Mouse (Mus musculus): Measurements from ENCODE around the gene Psmd4.
"Not testable (repeated sequence)": the region's sequence is repeated elsewhere in the genome, so short reads cannot be mapped to it uniquely, and the experiment has no call there.

The Psmd4 gene

DNA sequence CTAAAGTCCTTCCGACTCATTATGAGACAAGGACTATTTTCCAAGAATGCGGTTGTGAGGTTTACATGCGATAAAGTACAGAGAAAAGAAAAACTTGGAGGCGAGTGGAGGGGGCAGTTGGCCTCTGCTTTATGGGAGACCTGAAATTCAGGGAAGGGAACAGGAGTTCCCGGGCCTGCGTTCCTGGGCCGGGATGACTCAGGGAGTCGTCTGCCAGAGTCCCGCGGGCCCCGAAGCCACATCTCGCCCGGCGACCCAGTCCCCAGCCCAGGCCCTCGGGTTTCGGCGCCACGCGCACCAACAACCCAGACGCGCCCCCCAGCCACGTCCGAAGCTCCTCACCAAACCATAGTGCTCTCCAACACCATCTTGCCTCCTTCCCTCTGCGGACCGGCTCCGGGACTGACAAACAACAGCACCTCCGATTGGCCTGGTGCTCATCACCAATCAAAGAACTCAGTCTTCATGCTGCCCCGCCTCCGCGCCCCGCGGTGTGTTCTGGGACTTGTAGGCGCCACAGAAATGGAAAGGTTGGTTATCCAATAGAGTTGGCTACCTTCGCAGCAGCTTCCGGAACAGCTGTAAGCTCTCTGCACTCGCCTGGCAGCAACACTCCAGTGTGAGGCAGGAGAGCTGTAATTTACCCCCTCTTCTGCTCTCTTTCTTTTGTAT lies at the start of gene Psmd4:
Psmd4 (minus strand) TSS at position 449 of the 672 bp plus-strand sequence.
- DNase-seq (ENCODE audit: low spot score) = peak; percentile 99

DNA sequence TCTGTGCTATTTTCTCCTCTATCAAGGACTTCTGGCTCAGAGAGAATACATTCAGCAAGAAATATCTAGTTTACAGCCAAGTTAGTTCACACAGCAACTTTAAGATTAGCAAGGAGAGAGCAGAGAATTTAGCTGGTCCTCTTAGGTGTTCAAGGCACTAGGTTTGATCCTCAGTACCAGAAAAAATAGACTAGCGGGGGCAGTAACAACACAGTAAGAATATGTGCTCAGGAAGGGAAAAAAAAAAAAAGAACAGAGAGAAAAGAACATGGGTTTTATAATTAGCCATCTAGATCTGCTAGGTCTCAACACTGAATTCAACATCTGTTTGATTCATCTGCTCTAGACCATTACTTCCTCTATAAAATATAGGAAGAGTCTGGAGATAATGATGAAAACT lies 45.7 kb upstream of the Psmd4 start:
- no peak for DNase-seq (ENCODE audit: low spot score)

DNA sequence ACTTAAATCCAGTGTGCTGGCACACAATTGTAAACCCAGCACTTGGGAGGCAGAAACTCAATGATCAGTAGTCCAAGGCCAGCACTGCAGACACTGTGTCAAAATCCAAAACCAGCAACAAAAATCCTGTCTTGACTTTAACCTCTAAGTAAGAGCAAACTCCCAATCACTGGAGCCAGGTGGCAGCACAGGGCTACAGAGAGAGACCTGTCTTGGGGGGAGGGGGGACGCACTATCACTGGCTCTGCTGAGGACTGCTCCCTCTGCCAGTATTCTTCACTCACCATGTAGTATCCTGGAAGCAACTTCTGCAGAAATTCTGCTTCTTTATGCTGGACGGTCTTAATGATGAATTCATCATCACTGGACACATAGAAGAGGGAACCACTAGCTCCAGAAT lies 29.2 kb upstream of the Psmd4 start:
- DNase-seq (ENCODE audit: low spot score) = no peak

DNA sequence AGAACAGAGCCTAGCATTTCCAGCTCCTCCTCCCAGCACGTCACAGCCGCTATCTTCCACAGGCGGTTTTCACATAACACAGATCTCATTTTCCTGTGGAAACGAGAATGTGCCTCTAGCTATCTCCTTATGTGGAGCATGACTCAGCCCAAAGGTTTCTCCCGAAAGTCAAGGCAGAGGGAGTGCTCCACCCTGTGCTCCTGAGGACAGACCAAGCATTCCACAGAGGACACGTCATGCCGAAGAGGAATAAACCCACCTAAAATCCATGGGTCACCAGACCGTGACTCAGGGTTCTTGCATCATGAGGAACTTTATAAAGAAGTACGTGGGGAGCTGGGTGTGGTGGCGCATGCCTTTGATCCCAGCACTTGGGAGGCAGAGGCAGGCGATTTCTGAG lies 24.2 kb upstream of the Psmd4 start:
- DNase-seq (ENCODE audit: low spot score) = no peak

DNA sequence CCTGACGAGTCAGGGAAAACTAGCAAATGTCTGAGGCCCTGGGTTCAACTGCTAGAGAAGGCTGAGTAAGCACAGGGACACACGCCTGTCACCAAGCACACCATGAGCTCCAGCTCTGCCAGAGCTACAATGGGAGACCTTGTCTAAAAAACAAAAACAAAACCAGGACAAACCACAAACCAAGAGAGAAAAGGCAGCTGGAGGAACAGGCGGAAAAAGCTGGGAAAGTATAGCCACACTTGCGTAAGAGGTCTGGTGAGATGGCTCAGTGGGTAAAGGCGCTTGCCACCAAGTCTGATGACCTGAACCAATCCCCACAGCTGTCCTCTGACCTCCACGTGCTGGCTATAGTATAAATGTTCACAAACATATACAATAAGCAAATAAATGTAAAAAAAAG lies 23.7 kb upstream of the Psmd4 start:
- no peak for DNase-seq (ENCODE audit: low spot score)

DNA sequence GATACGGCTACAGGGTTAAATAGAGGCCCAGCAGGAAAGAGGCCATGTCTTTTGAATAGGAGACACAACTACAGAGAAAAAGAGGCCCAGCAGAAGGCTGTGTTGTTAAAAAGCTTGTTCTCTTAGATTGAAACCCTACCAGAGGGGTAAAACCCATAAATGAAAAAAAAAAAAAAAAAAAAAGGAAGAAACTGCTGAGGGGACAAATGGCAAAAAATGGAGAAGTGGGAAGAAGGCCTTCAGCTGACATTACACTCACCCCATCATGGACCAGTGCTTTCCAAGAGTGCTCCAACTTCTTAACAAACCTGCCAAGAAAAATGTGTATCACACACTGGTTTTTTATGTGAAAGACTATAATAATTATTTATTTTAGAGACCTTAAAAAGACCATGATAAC lies 23.1 kb upstream of the Psmd4 start:
- no peak for DNase-seq (ENCODE audit: low spot score)

DNA sequence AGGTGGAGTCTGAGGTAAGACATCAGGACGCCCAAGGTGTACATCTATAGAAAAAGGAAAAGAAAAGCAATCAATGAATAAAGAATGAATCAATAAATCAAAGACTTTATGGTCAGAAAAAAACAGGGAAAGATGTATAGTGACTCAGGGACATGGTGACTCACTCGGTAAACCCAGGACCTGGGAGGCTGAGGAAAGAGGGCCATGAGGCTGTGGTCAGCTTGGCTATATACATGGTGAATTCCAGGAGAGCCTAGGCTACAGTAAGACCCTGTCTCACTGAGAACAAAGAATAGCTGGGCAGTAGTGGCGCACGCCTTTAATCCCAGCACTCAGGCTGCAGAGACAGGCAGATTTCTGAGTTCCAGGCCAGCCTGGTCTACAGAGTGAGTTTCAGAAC lies 21.3 kb upstream of the Psmd4 start:
- DNase-seq (ENCODE audit: low spot score) = no peak

DNA sequence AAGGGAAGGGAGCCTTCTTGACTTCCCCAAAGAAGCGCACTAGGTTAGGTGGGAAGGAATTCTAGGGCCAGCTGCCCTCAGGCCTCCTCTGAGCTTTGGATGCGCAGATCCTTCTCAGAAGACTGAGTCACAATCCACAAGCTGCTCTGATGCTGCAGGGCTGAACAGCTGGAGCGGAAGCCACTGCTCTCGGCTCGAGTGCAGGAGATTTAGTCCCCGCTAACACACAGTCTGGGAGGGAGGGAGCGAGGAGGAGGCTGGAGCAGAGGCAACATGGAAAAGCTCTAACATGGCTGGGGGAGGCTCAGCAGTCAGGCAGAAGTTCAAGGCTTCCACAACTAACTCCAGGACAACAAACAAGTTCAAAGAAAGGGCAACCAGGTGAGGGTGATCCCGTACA lies 15.7 kb upstream of the Psmd4 start:
- no peak for DNase-seq (ENCODE audit: low spot score)

DNA sequence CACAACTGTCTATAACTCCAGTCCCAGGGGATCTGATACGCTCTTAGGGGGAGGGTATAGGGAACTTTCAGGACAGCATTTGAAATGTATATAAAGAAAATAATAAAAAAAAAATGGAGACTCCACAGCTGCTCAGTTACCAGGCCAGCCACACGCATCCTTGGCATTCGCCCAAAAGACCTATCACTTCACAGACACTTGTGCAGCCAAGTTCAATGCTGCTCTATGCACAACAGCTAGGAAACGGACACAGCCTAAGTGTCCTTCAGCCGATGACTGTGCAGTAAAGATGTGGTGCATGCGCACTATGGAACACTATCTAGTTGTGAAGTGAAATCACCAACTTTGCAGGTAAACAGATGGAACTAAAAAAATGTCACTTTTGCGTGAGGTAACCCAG lies 13.9 kb upstream of the Psmd4 start:
- no peak for DNase-seq (ENCODE audit: low spot score)

DNA sequence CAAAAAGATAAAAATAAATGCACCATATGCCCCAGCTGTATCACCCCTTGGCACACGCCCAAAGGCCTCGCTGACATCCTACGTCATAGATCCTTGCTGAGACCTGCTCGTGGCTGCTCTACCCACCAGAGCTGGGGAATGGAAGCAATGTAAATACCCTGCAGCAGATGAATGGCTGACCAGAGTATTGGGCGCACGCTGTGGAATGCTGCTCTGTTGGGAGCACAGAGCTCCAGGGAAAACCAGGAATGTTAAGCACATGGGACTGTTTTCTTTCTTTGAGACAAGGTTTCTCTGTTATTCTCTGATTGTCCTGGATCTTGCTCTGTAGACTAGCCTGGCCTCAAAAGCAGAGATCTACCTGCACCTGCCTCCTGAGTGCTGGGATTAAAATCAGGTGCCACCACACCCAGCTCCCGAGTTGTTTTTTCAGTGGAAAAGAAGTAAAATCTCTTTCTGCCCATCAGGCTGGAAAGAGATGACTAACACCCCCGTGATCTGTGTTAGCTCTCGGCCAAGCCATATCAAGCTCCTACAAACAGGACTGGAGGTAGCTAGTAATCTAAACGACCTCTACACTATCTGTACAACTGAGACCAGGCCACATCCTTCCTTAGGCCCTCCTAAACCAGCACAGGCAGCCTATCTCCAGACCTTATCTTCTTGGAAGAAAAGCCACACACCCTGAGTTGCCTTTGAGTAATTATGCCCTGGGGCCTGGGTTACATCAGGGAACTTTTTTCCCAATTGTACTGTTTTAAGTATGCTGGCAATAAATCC lies 12.3 kb upstream of the Psmd4 start:
- peak; percentile 46 for DNase-seq (ENCODE audit: low spot score)

DNA sequence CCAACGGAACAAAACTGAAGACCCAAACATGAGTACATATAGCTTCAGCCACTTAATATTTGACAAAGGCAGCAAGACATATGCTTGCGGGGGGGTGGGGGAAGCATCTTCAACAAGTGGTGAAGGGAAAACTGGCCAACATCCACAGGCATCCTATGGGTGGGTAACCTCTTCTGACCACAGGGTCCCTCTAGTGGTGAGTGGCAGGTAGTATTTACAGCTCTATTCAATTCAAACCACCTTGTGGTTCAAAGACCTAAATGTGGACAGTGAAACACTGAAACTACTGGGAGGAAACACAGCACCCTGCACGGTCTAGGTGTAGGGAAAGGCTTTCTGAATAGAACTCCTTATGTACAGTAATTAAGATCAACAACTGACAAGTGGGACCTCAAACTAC lies 11.3 kb upstream of the Psmd4 start:
- peak; percentile 84 for DNase-seq (ENCODE audit: low spot score)

DNA sequence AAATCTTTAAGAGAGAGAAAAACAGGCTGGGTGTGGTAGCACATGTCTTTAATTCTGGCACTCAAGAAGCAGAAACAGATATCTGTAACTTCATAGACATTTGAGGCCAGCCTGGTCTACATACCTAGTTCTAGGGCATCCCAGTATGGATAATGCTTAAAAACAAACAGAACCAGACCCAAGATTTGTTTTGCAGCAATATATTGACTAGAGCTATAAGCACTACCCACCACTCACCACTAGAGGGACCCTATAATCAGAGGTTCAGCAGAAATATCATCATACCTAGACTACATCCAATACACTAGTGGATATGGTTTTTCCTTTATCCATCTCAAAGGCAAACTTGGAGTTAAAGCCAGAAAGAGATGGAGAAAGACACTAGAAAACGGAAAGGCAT lies 10.5 kb upstream of the Psmd4 start:
- DNase-seq (ENCODE audit: low spot score) = peak; percentile 68

DNA sequence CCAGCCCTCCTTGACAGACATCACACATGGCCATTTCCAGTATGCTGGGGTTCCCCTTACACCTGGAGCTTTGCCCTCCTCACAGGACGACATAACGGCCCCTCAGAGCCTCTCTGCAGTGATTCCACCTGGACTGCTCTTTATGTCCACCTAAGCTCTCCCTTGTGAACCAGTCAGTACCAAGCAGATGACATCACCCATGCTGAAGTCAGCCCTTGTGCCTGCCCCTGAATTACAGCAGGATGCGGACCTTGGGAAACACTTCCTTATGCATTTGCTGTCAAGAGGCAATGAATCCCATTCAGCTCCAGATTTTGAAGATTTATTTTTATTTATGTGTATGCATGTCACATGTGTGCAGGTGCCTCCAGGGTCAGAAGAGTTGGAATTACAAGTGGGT lies 5.5 kb upstream of the Psmd4 start:
- no peak for DNase-seq (ENCODE audit: low spot score)

DNA sequence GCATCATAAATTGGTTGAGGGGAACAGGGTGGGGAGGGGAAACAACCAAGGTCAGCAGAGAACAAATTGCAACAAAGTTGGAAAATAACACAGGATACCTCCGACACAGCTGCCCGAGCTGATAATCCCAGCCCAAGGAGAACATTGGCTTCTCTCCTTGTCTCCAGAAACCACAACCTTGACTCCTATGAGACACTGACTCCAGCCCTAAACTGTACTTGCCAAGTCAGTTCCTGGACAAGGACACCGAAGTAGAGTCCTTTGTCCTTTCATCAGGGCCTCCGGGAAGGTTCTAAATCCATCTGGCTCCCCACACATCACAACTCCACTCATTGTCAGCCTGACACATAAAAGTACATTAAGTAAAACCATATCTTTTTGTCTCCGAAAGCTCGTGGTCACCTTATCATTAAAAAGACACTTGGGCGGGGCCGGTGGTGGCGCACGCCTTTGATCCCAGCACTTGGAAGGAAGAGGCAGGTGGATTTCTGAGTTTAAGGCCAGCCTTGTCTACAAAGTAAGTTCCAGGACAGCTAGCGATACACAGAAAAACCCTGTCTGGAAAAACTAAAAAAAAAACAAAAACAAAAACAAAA lies 4.1 kb upstream of the Psmd4 start:
- no peak for DNase-seq (ENCODE audit: low spot score)

DNA sequence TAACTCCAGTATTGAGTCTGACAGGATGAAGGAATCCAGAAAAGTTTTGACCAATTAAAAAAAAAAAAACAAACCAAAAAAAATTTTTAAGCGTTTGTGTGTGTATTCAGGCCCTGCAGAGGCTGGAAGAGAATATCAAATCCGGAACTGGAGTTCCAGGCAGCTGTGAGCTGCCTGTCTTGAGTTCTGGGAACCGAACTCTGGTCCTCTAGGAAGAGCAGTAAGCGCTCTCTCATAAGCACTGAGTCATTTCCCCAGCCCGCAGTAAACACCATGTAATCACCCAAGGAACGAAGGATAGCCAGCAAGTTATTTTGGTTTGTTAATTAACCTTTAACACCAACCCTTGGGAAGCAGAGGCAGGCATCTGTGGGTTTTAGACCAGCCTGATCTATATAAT lies 837 bp upstream of the Psmd4 start:
- DNase-seq (ENCODE audit: low spot score) = no peak

DNA sequence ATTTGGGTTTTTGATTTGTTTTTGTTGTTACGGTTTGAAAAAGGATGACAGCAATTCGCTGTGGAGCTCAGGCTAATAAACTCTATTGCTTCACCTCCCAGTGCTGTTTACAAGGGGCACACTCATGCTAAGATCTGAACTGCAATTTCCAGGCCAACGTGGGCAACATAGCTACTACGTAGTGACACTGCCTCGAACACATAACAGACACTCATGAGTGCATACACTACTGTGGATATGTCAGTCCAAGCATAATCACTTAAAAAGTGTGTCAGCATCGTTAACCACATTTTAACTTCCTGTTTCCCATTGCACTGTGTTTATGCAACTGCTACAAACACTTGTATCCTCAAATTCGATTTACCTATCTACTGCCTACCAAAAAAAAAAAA lies 420 bp upstream of the Psmd4 start:
- no peak for DNase-seq (ENCODE audit: low spot score)

DNA sequence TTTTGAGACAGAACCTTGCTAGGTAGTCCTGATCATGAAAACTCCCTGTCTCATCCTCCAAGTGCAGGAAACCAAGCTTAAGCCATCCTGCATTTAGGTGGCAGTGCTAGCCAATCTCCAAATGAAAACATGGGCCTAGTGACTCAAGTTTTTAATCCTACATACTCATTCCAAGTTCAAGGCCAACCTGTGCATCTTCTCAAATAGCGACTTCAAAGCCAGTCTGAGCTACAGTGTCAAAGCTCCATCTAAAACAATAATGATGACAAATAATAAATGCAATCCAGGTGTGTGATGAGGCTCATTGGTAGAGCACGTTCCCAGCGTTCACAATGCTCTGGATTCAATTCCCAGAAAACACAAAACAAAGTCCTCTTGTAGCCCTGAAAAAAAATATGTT lies 789 bp downstream of the Psmd4 start:
- no peak for DNase-seq (ENCODE audit: low spot score)

DNA sequence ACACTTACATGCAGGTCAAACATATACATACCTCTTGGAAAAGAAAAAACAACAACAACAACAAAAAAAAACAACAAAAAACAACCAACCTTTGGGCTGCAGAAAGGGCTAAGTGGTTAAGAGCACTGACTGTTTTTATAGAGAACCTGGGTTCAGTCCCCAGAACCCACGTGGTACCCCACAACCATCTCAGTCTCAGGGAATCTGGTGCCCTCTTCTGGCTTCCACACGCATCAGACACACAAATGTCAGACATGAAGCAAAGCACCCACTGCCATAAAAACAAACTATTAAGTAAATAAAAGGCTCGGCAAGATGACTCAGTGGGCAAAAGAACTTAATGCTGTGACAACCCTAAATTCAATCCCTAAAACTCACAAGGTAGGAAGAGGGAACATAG lies 12.5 kb downstream of the Psmd4 start:
- DNase-seq (ENCODE audit: low spot score) = no peak

DNA sequence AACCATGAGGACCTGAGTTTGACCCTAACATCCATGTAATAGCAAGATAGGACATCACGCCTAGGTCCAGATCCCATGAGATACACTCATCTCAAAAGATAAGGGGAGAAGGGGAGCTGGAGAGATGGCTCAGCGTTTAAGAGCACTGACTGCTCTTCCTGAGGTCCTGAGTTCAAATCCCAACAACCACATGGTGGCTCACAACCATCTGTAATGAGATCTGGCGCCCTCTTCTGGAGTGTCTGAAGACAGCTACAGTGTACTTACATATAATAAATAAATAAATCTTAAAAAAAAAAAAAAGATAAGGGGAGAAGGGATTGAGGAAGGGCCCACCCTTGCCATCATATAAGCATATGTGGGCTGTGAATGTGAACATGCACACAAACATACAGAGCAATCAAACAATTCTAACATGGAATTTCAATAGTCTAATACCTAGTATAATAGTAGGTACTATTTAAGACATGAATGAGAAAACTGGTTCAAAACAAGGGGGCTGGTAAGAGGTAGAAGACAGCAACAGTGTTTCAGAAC lies 13.1 kb downstream of the Psmd4 start:
- not testable (repeated sequence) for DNase-seq (ENCODE audit: low spot score)

DNA sequence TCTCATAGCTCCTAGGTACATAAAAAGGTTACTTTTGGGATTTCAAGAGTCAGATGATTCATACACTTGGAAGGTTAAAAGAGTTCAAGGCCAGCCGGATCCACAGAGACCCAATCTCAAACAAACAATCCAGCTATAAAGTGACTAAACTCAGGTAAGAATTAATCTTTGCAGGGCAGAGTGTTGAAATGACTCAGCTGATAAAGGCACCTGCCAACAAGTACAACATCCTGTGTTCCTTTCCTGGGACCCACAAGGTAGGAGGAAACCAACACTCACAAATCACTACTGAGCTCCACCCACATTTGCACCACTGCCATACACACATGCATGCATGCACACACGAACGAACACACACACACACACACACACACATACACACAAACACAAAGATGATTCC lies 13.8 kb downstream of the Psmd4 start:
- no peak for DNase-seq (ENCODE audit: low spot score)

DNA sequence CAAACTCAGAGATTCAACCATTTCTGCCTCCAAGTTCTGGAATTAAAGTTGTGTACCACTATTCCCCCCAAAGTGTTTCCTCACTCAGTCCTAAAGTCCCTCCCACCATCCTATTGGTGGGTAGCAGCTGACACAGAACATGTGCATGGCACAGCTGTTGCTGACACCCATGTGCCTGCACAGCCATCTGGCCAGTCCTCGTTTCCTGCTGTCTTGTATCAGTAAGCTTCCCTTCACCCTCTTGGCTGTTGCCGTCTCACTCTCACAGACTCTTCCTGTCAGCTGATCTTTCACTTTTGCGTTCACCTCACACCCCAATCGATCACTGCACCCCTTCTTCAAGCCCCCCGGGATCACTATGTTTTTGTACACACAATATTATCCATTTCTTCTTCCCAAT lies 14.7 kb downstream of the Psmd4 start:
- peak; percentile 34 for DNase-seq (ENCODE audit: low spot score)

DNA sequence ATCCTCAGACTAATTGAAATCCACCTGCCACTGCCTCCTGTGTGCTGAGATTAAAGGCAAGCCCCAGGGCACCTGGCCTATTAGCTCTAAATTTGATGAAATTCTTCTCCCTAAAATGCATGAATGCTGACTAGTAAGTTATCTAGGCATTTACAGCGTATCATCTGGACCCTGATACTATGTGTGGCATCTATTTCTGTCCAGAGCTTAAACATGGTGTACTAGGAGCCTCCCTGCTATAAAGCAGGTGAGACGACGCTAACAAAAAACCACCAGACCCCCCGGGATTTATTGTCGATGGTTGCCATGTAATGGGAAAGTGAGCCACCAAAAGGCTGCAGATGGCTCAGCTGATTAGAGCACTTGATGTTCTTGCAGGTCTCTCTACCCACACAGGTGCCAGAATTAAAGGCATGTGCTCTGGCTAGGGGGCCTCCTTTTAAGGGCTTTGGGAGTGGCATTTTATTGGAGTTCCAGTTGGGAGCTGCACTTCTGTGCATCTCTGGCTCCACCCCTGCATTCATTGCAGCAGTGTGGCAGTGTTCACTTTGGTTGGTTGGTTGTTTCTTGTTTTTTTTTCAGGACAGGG lies 15.3 kb downstream of the Psmd4 start:
- DNase-seq (ENCODE audit: low spot score) = no peak

DNA sequence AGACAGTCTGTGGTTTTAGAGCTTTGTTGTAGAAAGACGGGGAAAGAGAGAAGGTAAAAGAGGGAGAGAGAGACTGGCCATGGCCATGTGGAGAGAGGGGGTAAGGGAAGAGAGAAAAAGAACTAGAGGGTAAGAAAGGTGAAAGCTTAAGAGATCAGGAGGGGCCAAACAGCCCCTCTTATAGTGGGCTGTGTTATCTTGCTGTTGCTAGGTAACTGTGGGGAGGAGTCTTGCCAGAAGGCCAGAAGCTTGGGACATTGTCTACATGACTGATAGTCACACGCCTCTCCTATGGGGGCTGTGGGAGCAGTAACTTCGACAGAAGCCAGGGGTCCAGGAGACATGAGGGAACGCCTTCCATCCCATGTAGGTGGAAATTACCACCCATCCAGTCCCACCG lies 17.2 kb downstream of the Psmd4 start:
- no peak for DNase-seq (ENCODE audit: low spot score)
